Mouse (Mus musculus) urinary bladder, adult 2 months (tissue): Measurements from ENCODE around the gene Olfr1349. TPM values are rescaled to one million over a fixed set of nuclear protein-coding genes. Genes with fewer than 3 reads are reported as not detected.
"Not testable (repeated sequence)": the region's sequence is repeated elsewhere in the genome, so short reads cannot be mapped to it uniquely, and the experiment has no call there.

ENCODE experiments used
- DNase-seq: peaks from one replicate; pipeline ENCODE4 v3.0.0; 2022; ENCODE audit warnings: low spot score
- polyA plus RNA-seq: library from polyadenylated mRNA; depleted of rRNA; stranded (reverse); fragments of >200 nt; gene quantifications from 2 replicates; pipeline ENCODE4 v1.2.3, GENCODE M21; 2012; rRNA removed

Gene Olfr1349
- not detected in 2 replicates for polyA plus RNA-seq

DNA sequence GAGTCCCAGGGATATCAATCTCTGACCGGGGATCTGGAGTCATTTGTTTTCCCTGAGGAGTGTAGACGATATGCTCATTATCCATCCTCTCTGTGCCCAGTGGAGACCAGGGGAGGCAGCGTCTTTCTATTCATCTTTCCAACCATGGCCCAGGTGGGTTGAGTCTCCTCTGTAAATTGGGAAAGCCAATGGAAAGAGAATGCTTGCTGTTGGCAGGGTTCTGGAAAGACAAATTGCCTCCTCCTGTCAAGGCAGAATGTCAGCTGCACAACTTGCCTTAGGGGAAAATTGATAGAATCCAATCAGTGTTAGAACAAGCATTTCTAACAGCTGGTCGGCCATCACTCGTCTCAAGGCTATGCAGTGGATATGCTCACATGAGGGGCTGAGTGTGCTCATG lies at the start of gene Olfr1349:
Gene Olfr1349, minus strand, starts transcription at position 101 of the 400 bp plus-strand sequence.
- DNase-seq, result no peak

DNA sequence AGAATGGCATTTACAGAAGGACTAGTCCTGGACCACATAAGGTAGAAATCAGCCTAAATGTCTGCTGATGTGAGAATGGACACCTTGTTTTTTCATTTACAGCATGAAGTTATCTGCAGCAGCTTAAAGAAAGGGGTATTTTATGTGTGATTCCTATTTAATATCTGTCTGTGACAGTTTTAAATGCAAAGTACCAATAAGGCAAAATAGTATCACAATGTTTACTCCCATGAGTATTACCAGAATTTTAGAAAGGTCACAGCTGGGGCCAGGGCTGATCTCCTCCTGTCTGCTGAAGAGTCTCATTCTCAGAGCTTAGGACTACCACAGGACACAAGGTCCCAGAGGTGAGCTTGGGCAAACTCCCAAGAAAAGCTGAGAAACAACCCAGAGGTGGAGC lies 41.8 kb upstream of the Olfr1349 start, which contains the start of gene Olfr1350:
Gene Olfr1350, plus strand, starts transcription at position 301 of the 400 bp plus-strand sequence.
- DNase-seq, result no peak

DNA sequence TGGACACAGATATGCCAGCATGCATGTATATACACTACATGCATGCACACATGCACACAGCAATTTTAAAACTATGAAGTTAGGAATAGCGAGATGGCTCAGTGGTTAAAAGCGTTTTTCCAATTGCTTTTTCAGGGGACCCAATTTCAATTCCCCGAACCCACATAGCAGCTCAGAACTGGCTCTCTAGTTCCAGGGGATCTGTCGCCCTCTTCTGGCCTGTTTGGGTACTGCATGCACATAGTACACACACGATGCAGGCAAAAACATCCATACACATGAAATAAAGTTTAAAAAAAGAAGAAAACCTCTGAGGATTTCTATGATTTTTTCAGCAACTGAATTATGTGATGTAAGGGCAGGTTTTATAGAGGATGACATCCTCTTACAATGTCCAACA lies 3.4 kb upstream of the Olfr1349 start:
- DNase-seq, result no peak

DNA sequence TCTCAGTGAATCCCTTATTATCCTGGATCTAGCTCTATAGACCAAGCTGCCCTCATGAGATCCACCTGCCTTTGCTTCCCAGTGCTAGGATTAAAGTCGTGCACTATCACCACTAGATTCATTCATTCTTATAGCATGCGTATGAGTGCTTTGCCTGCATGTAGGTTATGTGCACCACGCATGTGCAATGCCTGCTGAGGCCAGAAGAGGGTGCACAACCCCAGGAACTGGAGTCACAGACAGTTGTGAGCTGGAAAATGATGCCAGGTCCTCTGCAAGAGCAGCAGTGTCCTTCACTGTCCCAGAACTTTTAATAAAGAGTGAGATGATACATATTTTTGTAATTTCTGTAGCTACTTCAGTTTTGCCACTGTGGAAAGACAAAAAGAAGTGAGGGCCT lies 2.3 kb upstream of the Olfr1349 start:
- DNase-seq, result no peak

DNA sequence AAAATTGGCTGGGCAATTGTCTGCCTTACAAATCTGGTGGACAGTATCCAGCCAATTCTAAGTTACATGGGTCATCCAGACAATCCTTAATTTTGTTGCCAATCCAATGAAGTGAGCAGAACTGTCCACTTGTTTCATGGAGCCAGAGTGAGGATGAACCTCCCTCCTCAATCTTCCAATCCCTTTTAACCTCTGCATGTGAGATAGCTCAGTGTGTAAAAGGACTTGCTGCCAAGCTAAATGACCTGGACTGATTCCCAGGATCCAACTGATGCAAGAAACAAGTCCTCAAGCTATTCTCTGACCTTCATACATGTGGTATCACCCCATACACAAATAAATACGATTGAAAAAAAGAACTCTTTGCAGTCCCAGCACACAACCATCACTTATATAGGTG lies 1.1 kb downstream of the Olfr1349 start:
- no peak for DNase-seq

DNA sequence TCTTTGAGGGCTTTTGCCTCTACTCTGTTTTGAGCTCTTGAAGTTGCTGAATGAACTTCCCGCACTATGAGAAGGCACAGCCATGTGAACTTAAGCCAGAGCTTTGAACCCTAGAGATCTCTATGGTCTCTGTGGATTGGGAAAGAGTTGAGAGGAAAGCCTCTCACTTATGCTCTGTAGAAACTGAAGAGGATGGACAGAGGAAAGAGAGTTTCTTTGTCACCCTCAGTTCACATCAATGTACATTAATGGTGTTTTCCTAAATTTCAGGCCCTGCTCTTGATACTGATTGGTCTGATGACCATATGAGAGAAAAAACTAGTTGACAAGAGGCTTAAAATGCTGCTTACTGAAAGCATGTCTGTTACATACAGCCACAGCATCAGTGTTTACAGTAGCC lies 14.1 kb downstream of the Olfr1349 start, which contains the start of gene Olfr1348:
Gene Olfr1348, minus strand, starts transcription at position 101 of the 400 bp plus-strand sequence.
- DNase-seq, result no peak

DNA sequence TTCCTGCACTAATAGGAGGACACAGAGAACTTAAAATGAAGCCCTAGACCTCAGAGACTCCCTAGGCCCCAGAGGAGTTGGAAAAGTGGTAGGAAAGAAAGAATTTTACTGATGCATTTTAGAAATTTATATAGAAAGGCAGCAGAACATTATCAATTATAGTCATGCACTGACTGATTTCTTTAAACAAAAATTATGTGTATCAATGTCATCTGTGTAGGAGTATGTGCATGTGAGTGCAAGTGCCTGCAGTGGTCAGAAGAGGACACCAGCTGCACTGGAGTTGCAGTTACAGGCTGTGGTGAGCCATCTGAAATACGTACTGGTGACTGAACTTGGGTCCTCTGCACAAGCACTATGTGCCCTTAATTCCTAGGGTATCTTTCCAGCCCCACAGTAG lies 23.1 kb downstream of the Olfr1349 start, which contains the start of gene Olfr1347:
Gene Olfr1347, minus strand, starts transcription at position 101 of the 400 bp plus-strand sequence.
- DNase-seq, result no peak

DNA sequence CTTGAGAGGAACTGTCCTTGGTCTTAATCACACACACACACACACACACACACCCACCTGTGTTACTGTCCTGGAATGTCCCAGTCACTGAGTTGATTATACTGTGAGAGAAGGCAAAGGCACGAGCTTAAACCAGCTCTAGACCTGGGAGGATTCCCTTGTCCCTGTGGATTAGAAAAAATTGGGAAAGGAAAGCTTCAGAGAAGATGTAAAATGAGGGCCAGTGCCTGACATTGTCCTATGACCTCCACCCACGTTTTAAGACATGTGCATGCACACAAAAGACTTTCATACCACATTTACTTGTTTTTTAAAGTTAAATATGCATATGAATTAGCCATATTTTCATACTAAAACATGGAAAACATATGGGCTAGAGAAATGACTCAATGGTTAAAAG lies 35.9 kb downstream of the Olfr1349 start, which contains the start of gene Olfr5:
Gene Olfr5, minus strand, starts transcription at position 101 of the 400 bp plus-strand sequence.
- DNase-seq, result no peak

DNA sequence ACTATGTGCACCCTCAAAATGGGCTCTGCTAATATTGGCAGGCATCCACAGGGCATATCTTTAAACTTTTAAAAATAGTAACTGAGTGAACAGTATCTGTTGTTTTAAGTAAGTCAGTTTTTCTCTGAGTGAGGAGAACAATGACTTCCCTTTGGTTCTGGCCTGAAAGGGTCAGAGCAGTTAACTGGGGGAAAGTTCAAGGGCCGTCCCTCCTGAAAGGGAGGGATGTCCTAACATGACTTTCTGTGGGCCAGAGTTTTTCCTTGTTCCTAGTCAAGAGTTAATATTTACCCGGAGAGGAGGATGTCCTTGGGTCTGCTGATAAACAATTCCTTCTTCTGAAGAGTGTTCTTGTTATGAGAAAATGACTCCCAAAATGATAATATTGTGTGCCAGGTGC lies 45.1 kb downstream of the Olfr1349 start:
- not testable (repeated sequence) for DNase-seq

DNA sequence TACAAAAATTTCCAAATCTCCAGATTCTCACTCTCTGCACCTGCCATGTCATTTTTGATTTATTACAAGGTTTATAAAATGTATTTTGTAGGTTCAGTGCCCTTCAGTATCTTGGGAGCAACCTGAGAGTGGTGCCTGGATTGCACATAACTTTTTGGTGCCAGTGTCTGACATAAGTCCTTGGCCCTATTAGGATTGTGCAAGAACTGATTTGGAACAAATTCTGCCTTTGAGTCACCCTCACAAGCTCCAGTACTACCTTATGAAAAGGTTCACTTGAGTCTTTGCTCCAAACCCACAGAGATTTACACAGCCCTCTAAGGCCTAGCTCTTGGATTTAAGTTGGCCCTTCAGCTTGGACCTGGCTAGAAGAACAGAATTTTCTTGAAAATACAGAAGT lies 55.8 kb downstream of the Olfr1349 start, which contains the start of gene Olfr1346:
Gene Olfr1346, plus strand, starts transcription at position 151 of the 400 bp plus-strand sequence.
- DNase-seq, result no peak

Other genes with a start within 250 kb of the Olfr1349 start
- gene Zfp667, start 236.4 kb downstream of the Olfr1349 start, polyA plus RNA-seq, result 8.9 and 9.4 TPM in 2 replicates
- 2.8 TPM in 2 replicates for gene Zfp583, start 191.7 kb downstream of the Olfr1349 start, polyA plus RNA-seq
- 0.63 and 0.83 TPM in 2 replicates for gene Gm3854, start 179.2 kb downstream of the Olfr1349 start, polyA plus RNA-seq
- 2.6 and 3.5 TPM in 2 replicates for gene Zfp78, start 159.7 kb downstream of the Olfr1349 start, polyA plus RNA-seq
- 8.2 and 10.0 TPM in 2 replicates for gene Zfp28, start 139.7 kb downstream of the Olfr1349 start, polyA plus RNA-seq
- gene Smim17, start 124.2 kb downstream of the Olfr1349 start, polyA plus RNA-seq, result 0.24 and 0.30 TPM in 2 replicates
- gene Gm20715, start 112.7 kb downstream of the Olfr1349 start, polyA plus RNA-seq, result 0.03 TPM in 1 of 2 replicates, not detected in the other
- not detected in 2 replicates for gene Olfr1344, start 84.3 kb downstream of the Olfr1349 start, polyA plus RNA-seq
- gene Olfr1336, start 66.8 kb downstream of the Olfr1349 start, polyA plus RNA-seq, result not detected in 2 replicates
- gene Olfr1346, start 55.8 kb downstream of the Olfr1349 start, polyA plus RNA-seq, result not detected in 2 replicates
- gene Olfr5, start 36.0 kb downstream of the Olfr1349 start, polyA plus RNA-seq, result not detected in 2 replicates
- not detected in 2 replicates for gene Olfr1347, start 23.2 kb downstream of the Olfr1349 start, polyA plus RNA-seq
- gene Olfr1348, start 14.2 kb downstream of the Olfr1349 start, polyA plus RNA-seq, result not detected in 2 replicates
- not detected in 2 replicates for gene Olfr1350, start 41.9 kb upstream of the Olfr1349 start, polyA plus RNA-seq
- 2.6 and 4.4 TPM in 2 replicates for gene Zim1, start 173.5 kb upstream of the Olfr1349 start, polyA plus RNA-seq
- gene Peg3, start 207.5 kb upstream of the Olfr1349 start, polyA plus RNA-seq, result 34.1 and 38.6 TPM in 2 replicates
- 0.78 and 0.84 TPM in 2 replicates for gene Usp29, start 207.6 kb upstream of the Olfr1349 start, polyA plus RNA-seq